Mouse (Mus musculus): Measurements from ENCODE around the gene Sf3a2. TPM values are rescaled to one million over a fixed set of nuclear protein-coding genes. Genes with fewer than 3 reads are reported as not detected.

Sf3a2 gene
- polyA plus RNA-seq, 1 experiment from 2014 or later, result 75.7 TPM

DNA sequence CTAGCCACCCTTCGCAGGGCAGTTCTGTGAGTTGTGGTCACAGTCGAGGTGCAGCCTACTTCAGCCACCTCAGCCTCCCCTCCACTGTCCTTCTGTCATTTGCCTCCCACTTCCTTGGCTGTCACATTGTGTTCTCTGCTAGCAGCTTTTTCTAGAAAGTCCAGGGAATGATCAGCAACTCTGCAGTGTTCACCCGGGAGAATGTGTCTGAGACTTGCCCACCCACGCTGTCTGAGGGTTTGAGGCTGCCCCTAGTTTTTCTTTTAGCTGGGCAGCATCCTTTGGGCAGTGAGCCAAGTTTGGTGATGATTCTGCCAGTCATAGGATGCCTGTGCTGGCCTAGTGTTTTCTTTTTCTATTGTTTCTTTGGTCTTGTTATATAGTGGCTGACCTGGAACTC lies 41.0 kb upstream of the Sf3a2 start:
- Histone ChIP-seq H3K27ac (ENCODE audit: low read length) (no peak overlapping the region), H3K4me3 (ENCODE audit: low read length) (0 out of 2 replicates have a peak overlapping the region, but pooled peaks have one; percentile 96), H3K4me1 (replicated peaks; ENCODE audit: control insufficient read depth, insufficient read depth, low read length) (peaks cover 37% of the 10 kb centered on the region)

GRCm38 (mm10) chr10:80757717-80758116 lies 40.3 kb upstream of the Sf3a2 start:
- H3K36me3 ChIP-seq (ENCODE audit: control insufficient read depth, insufficient read depth, low read length), result no peaks in the 10 kb centered on the region
- H3K4me3 ChIP-seq (ENCODE audit: low read length), result no peak overlapping the region
- WGBS, result 24% methylated on average over 5 of the region's 5 CpGs
- H3K9ac ChIP-seq (ENCODE audit: low read length), result no peak overlapping the region
- ATAC-seq (ENCODE audit: low read depth), result 0 out of 2 replicates have a peak, but pooled peaks have one; percentile 11
- peaks cover 31% of the 10 kb centered on the region for H3K4me1 ChIP-seq (replicated peaks; ENCODE audit: control insufficient read depth, insufficient read depth, low read length)
- no peaks in the 10 kb centered on the region for H3K27me3 ChIP-seq (ENCODE audit: control insufficient read depth, insufficient read depth, low read depth, low read length)
- no peak overlapping the region for H3K27ac ChIP-seq (ENCODE audit: low read length)
- no peaks in the 10 kb centered on the region for H3K9me3 ChIP-seq (ENCODE audit: control insufficient read depth, low read length)
- no peak overlapping the region; the same call in 1 of the 2 replicates for H3K4me2 ChIP-seq (ENCODE audit: low read depth, low read length)

More for the DNA sequence above, 41.0 kb upstream of the Sf3a2 start:
- no peak for ATAC-seq (ENCODE audit: low read depth)
- Histone ChIP-seq H3K27me3 (ENCODE audit: control insufficient read depth, insufficient read depth, low read depth, low read length) (no peaks in the 10 kb centered on the region), H3K9me3 (ENCODE audit: control insufficient read depth, low read length) (no peaks in the 10 kb centered on the region), H3K36me3 (ENCODE audit: control insufficient read depth, insufficient read depth, low read length) (no peaks in the 10 kb centered on the region), H3K9ac (ENCODE audit: low read length) (peak overlapping the region; percentile 96; the same call in 1 of the 2 replicates), H3K4me2 (ENCODE audit: low read depth, low read length) (peak overlapping the region; percentile 99)
- 59% methylated on average over 4 of the region's 4 CpGs for WGBS

DNA sequence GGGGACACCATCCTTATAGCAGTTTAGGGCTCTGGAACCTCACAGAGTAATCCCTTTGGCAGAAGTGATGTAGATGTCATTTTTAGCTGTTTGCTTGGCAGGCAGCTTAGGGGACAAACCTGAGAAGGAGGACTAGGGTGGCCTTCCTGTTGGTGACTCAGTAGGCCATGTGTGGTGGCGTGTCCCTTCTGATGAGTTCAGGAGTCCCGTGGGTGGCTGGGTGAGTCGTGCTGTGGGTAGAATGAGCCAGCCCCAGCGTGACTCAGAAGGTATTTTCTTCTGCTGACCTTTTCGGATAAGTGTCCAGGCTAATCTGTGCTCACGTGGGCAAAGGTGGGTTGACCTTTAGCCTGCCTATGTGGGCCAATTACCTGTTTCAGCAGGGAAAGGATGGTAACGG lies 39.3 kb upstream of the Sf3a2 start:
- no peak overlapping the region for H3K4me3 ChIP-seq (ENCODE audit: low read length)
- peaks cover 31% of the 10 kb centered on the region for H3K4me1 ChIP-seq (replicated peaks; ENCODE audit: control insufficient read depth, insufficient read depth, low read length)
- H3K27me3 ChIP-seq (ENCODE audit: control insufficient read depth, insufficient read depth, low read depth, low read length), result no peaks in the 10 kb centered on the region
- H3K9me3 ChIP-seq (ENCODE audit: control insufficient read depth, low read length), result no peaks in the 10 kb centered on the region
- no peak overlapping the region for H3K4me2 ChIP-seq (ENCODE audit: low read depth, low read length)
- WGBS, result 78% methylated on average over 7 of the region's 7 CpGs
- no peak overlapping the region for H3K9ac ChIP-seq (ENCODE audit: low read length)
- no peak for ATAC-seq (ENCODE audit: low read depth)
- no peak overlapping the region for H3K27ac ChIP-seq (ENCODE audit: low read length)
- no peaks in the 10 kb centered on the region for H3K36me3 ChIP-seq (ENCODE audit: control insufficient read depth, insufficient read depth, low read length)

DNA sequence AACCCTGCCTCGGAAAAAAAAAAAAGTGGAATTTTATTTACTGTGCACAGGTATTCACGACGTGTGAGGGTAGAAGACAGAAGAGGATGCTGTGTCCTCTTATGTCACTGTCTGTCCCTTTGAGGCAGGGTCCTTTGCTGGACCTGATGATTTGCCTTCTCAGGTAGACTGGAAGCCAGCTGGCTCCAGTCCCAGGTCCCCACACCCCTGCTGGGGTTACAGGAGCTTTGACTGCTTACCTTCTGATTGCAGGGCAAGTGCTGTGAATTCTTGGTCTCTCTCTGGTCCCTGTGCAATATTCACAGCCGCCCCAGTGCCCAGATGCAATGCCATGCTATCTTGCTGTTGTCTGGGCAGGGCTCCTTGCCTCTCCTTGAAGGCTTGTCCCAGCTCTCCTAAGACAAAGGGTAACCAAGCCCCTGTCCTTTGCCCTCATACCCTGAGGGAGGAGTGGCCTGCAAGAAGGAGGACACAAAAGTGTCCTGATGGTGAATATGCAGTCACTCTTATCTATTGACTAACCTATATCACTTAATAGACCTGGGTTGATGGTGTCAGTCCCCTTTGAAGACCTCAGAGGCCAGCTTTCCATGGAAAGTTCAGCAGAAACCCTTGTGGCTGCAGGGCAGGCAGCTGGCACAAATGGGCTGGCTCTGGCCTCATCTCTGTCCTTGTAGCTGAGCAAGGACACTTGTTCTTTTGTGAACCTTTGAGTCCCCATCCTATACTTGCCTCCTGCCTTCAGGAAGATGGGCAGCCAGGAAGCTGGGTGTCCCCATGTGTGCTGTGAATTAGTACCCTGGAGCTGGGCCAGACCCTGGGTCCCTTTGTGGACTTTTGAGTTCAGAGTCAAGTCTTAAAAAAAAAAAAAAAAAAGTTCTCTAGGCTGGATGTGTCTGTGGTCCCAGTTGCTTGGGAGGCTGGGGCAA lies 37.1 kb upstream of the Sf3a2 start:
- Histone ChIP-seq H3K36me3 (ENCODE audit: control insufficient read depth, insufficient read depth, low read length) (no peaks in the 10 kb centered on the region), H3K27ac (ENCODE audit: low read length) (no peak overlapping the region), H3K4me1 (replicated peaks; ENCODE audit: control insufficient read depth, insufficient read depth, low read length) (peaks cover 32% of the 10 kb centered on the region), H3K9me3 (ENCODE audit: control insufficient read depth, low read length) (no peaks in the 10 kb centered on the region), H3K9ac (ENCODE audit: low read length) (no peak overlapping the region), H3K4me2 (ENCODE audit: low read depth, low read length) (no peak overlapping the region), H3K4me3 (ENCODE audit: low read length) (no peak overlapping the region), H3K27me3 (ENCODE audit: control insufficient read depth, insufficient read depth, low read depth, low read length) (no peaks in the 10 kb centered on the region)
- no peak for ATAC-seq (ENCODE audit: low read depth)
- 68% methylated on average over 4 of the region's 4 CpGs for WGBS

DNA sequence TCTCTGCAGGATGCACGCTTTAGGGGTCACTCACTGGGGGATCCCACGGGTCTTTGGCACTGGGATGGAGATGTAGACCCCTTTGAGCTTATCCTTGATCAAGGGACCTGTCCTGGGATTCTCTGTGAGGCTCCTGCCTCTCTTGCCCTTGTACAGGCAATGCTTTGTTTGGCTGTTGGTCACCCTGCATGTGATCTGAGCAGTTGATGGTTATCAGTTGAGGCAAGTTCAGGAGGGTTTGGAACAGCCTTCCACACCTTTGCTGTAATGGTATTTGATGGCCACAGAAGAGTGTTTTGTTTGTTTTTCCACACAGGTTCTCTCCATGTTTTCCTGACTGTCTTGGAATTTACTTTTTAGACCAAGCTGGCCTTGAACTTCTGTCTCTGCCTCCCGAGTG lies 36.2 kb upstream of the Sf3a2 start:
- Histone ChIP-seq H3K4me1 (replicated peaks; ENCODE audit: control insufficient read depth, insufficient read depth, low read length) (peaks cover 26% of the 10 kb centered on the region), H3K4me2 (ENCODE audit: low read depth, low read length) (no peak overlapping the region), H3K27ac (ENCODE audit: low read length) (no peak overlapping the region), H3K27me3 (ENCODE audit: control insufficient read depth, insufficient read depth, low read depth, low read length) (no peaks in the 10 kb centered on the region), H3K9me3 (ENCODE audit: control insufficient read depth, low read length) (no peaks in the 10 kb centered on the region), H3K9ac (ENCODE audit: low read length) (no peak overlapping the region), H3K4me3 (ENCODE audit: low read length) (no peak overlapping the region), H3K36me3 (ENCODE audit: control insufficient read depth, insufficient read depth, low read length) (no peaks in the 10 kb centered on the region; the same call in 1 of the 2 replicates)
- 56% methylated on average over 3 of the region's 3 CpGs for WGBS
- no peak for ATAC-seq (ENCODE audit: low read depth)

GRCm38 (mm10) chr10:80763502-80763901 lies 34.5 kb upstream of the Sf3a2 start:
- peaks cover 15% of the 10 kb centered on the region for H3K4me1 ChIP-seq (replicated peaks; ENCODE audit: control insufficient read depth, insufficient read depth, low read length)
- no peak overlapping the region for H3K9ac ChIP-seq (ENCODE audit: low read length)
- no peaks in the 10 kb centered on the region for H3K27me3 ChIP-seq (ENCODE audit: control insufficient read depth, insufficient read depth, low read depth, low read length)
- H3K36me3 ChIP-seq (ENCODE audit: control insufficient read depth, insufficient read depth, low read length), result peaks cover 12% of the 10 kb centered on the region
- ATAC-seq (ENCODE audit: low read depth), result no peak
- no peak overlapping the region for H3K4me2 ChIP-seq (ENCODE audit: low read depth, low read length)
- H3K4me3 ChIP-seq (ENCODE audit: low read length), result no peak overlapping the region
- 88% methylated on average over 2 of the region's 2 CpGs for WGBS
- H3K27ac ChIP-seq (ENCODE audit: low read length), result no peak overlapping the region
- H3K9me3 ChIP-seq (ENCODE audit: control insufficient read depth, low read length), result no peaks in the 10 kb centered on the region

DNA sequence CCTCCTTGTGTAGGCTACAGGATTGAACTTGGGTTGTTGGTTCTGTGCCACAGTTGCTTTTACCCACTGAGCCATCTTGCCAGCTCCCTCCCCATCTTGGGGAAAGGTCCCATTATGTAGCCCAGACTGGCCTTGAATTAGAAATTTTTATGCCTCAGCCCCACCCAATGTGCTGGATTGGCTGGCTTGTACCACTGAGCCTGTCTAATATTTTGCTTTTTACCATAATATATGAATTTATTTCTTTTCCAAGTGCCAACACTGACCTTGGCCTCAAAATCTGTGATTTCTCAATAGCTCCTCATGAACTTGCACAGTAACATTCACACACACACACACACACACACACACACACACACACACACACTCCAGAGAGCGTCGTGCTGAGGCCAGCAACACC lies 32.3 kb upstream of the Sf3a2 start:
- Histone ChIP-seq H3K4me3 (ENCODE audit: low read length) (no peak overlapping the region), H3K4me2 (ENCODE audit: low read depth, low read length) (no peak overlapping the region), H3K36me3 (ENCODE audit: control insufficient read depth, insufficient read depth, low read length) (peaks cover 18% of the 10 kb centered on the region), H3K27me3 (ENCODE audit: control insufficient read depth, insufficient read depth, low read depth, low read length) (no peaks in the 10 kb centered on the region), H3K9ac (ENCODE audit: low read length) (0 out of 2 replicates have a peak overlapping the region, but pooled peaks have one; percentile 9), H3K4me1 (replicated peaks; ENCODE audit: control insufficient read depth, insufficient read depth, low read length) (peaks cover 12% of the 10 kb centered on the region), H3K27ac (ENCODE audit: low read length) (peak overlapping the region; percentile 77), H3K9me3 (ENCODE audit: control insufficient read depth, low read length) (no peaks in the 10 kb centered on the region)
- ATAC-seq (ENCODE audit: low read depth), result peak; percentile 17; the same call in 1 of the 2 replicates
- WGBS, result 54% methylated on average over 2 of the region's 2 CpGs

DNA sequence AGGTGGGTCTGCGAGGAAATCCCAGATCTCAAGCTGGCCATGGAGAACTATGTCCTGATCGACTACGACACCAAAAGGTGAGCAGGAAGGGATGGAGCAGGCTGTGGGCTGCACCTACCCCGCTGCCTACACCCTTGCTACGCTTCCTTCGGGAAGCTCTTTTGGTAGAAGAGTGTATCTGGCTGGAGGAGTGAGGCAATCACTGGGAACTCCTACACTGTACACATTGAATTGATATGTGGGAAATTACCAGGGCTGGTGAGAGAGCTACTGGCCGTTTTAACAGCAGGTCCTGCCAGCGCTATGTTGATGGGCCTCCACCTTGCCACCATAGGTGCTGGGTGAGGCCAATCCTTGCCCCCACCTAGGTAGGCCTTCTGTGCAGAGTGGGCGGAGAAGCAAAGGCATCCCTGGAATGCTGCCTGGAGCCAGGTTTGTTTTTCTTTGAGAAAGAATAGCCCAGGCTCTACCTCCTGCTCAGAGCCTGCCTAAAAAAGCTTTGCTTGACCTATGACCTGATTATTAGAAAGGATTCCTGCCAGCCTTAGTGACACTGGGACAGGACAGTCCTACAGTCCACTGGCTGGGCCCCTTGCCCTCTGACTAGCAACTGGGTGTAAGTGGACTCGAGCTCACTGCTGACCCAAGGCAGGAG lies 31.7 kb upstream of the Sf3a2 start:
- Histone ChIP-seq H3K4me3 (ENCODE audit: low read length) (no peak overlapping the region), H3K27ac (ENCODE audit: low read length) (peak overlapping the region; percentile 77), H3K36me3 (ENCODE audit: control insufficient read depth, insufficient read depth, low read length) (peaks cover 22% of the 10 kb centered on the region), H3K9me3 (ENCODE audit: control insufficient read depth, low read length) (no peaks in the 10 kb centered on the region), H3K27me3 (ENCODE audit: control insufficient read depth, insufficient read depth, low read depth, low read length) (no peaks in the 10 kb centered on the region), H3K9ac (ENCODE audit: low read length) (0 out of 2 replicates have a peak overlapping the region, but pooled peaks have one; percentile 9), H3K4me1 (replicated peaks; ENCODE audit: control insufficient read depth, insufficient read depth, low read length) (peaks cover 8% of the 10 kb centered on the region), H3K4me2 (ENCODE audit: low read depth, low read length) (no peak overlapping the region)
- ATAC-seq (ENCODE audit: low read depth), result peak; percentile 75
- WGBS, result 54% methylated on average over 10 of the region's 10 CpGs

- H3K4me1 ChIP-seq (replicated peaks; ENCODE audit: control insufficient read depth, insufficient read depth, low read length), result peaks cover 8% of the 10 kb centered on the region
- no peaks in the 10 kb centered on the region for H3K27me3 ChIP-seq (ENCODE audit: control insufficient read depth, insufficient read depth, low read depth, low read length)
- H3K4me3 ChIP-seq (ENCODE audit: low read length), result no peak overlapping the region
- ATAC-seq (ENCODE audit: low read depth), result no peak
- no peak overlapping the region for H3K9ac ChIP-seq (ENCODE audit: low read length)
- H3K36me3 ChIP-seq (ENCODE audit: control insufficient read depth, insufficient read depth, low read length), result peaks cover 37% of the 10 kb centered on the region
- WGBS, result 94% methylated on average over 6 of the region's 6 CpGs
- no peak overlapping the region for H3K4me2 ChIP-seq (ENCODE audit: low read depth, low read length)
- no peak overlapping the region for H3K27ac ChIP-seq (ENCODE audit: low read length)
- no peaks in the 10 kb centered on the region for H3K9me3 ChIP-seq (ENCODE audit: control insufficient read depth, low read length)
These were observed 29.6 kb upstream of the Sf3a2 start for GRCm38 (mm10) chr10:80768365-80768764.
